ENCODE assay signal across 19 mouse cellular contexts in genomic region chr1:69629513-69629912, GRCm38 (mm10).
"Had no signal": no experiment of that assay in that cellular context is flagged by ENCODE, and none has a peak within 500 bp of the region (broad histone marks: within the 10 kb centered on the region; RNA-seq: fewer than 3 reads in every experiment).

No protein-coding gene starts in this region.

- H3K4me1 ChIP-seq: limb, embryonic 10.5 days; limb, embryonic 13.5 days; lung, embryonic 15.5 days; megakaryocyte, embryonic 14.5 days; midbrain, embryonic 10.5 days; midbrain, embryonic 13.5 days had no signal

- H3K36me3 ChIP-seq: limb, embryonic 10.5 days; limb, embryonic 13.5 days; liver, embryonic 12.5 days; liver, embryonic 15.5 days; lung, embryonic 15.5 days; midbrain, embryonic 10.5 days; midbrain, embryonic 13.5 days had no signal

- H3K9me3 ChIP-seq: limb, embryonic 10.5 days; limb, embryonic 13.5 days; liver, embryonic 12.5 days; liver, embryonic 15.5 days; lung, embryonic 15.5 days; megakaryocyte, embryonic 14.5 days; midbrain, embryonic 10.5 days; midbrain, embryonic 13.5 days had no signal

- H3K27me3 ChIP-seq: limb, embryonic 13.5 days; liver, embryonic 12.5 days; liver, embryonic 15.5 days; lung, embryonic 15.5 days; megakaryocyte, embryonic 14.5 days; midbrain, embryonic 13.5 days had no signal

- DNase-seq: kidney, adult 2 months; kidney, postnatal 25 days; liver; lung, adult 18-20 months; lung, postnatal 10 days; lung, postnatal 36 days; thymus, adult 18-20 months; thymus, postnatal 14 days; thymus, postnatal 4 days had no signal

- H3K27ac ChIP-seq: kidney, postnatal 0 days; limb, embryonic 10.5 days; limb, embryonic 13.5 days; liver, embryonic 12.5 days; liver, embryonic 15.5 days; lung, embryonic 15.5 days; midbrain, embryonic 10.5 days; midbrain, embryonic 13.5 days had no signal

- H3K4me3 ChIP-seq: limb, embryonic 10.5 days; limb, embryonic 13.5 days; liver, embryonic 12.5 days; liver, embryonic 15.5 days; lung, embryonic 15.5 days; megakaryocyte, embryonic 14.5 days; midbrain, embryonic 10.5 days; midbrain, embryonic 13.5 days; myocyte had no signal
